Mouse (Mus musculus) stomach, embryonic 15.5 days (tissue): ENCODE measurements around the gene Gpr135. TPM values are rescaled to one million over a fixed set of nuclear protein-coding genes. Genes with fewer than 3 reads are reported as not detected.
A peak's percentile ranks its signal among the peaks of the same experiment; 100 is the strongest.

Experiments used
- ATAC-seq: fragments of 200-750 bp; cut with Nextera tagmentation; 2 replicates; pipeline ENCODE4 v1.8.0; 2017; ENCODE audit warnings: low read depth, moderate number of reproducible peaks, moderate TSS enrichment; ENCODE audit not compliant: insufficient read depth, low FRiP score
- H3K27ac ChIP-seq: fragments of 300-500 bp; sonication (generic); 2 replicates; pipeline ENCODE4 v1.5.1; 2015; ENCODE audit warnings: mild to moderate bottlenecking, inconsistent platforms
- H3K27me3 ChIP-seq: fragments of 300-500 bp; sonication (generic); replicated peaks from 2 replicates; pipeline ENCODE4 v1.6.1; 2015; ENCODE audit warnings: inconsistent platforms
- H3K36me3 ChIP-seq: fragments of 300-500 bp; sonication (generic); 2 replicates; pipeline ENCODE4 v1.6.1; 2015; ENCODE audit warnings: inconsistent platforms
- H3K4me1 ChIP-seq: fragments of 300-500 bp; sonication (generic); 2 replicates; pipeline ENCODE4 v1.6.1; 2015; ENCODE audit warnings: inconsistent platforms
- H3K4me2 ChIP-seq: fragments of 300-500 bp; sonication (generic); 2 replicates; pipeline ENCODE4 v1.6.1; 2015; ENCODE audit warnings: mild to moderate bottlenecking, inconsistent platforms
- H3K4me3 ChIP-seq: fragments of 300-500 bp; sonication (generic); replicated peaks from 2 replicates; pipeline ENCODE4 v1.5.1; 2015; ENCODE audit warnings: inconsistent platforms
- H3K9ac ChIP-seq: fragments of 300-500 bp; sonication (generic); 2 replicates; pipeline ENCODE4 v1.6.1; 2015; ENCODE audit warnings: inconsistent platforms
- H3K9me3 ChIP-seq: fragments of 300-500 bp; sonication (generic); 2 replicates; pipeline ENCODE4 v1.6.1; 2016; ENCODE audit warnings: inconsistent platforms
- WGBS: fragments of 180-500 bp; shearing (Covaris S2); methylation state at CpG from one replicate; pipeline ENCODE4 v1.1.7; 2015; 5-methylcytosine and 5-hydroxymethylcytosine counted together
- polyA plus RNA-seq: library from polyadenylated mRNA; unstranded; fragments of >200 nt; fragmentation: Nextera tagmentation; extraction: Ambion mirVana; gene quantifications from 2 replicates; pipeline ENCODE4 v1.2.1, GENCODE M21; 2015

Gpr135 gene
- polyA plus RNA-seq: 0.54 and 0.77 TPM in 2 replicates

DNA sequence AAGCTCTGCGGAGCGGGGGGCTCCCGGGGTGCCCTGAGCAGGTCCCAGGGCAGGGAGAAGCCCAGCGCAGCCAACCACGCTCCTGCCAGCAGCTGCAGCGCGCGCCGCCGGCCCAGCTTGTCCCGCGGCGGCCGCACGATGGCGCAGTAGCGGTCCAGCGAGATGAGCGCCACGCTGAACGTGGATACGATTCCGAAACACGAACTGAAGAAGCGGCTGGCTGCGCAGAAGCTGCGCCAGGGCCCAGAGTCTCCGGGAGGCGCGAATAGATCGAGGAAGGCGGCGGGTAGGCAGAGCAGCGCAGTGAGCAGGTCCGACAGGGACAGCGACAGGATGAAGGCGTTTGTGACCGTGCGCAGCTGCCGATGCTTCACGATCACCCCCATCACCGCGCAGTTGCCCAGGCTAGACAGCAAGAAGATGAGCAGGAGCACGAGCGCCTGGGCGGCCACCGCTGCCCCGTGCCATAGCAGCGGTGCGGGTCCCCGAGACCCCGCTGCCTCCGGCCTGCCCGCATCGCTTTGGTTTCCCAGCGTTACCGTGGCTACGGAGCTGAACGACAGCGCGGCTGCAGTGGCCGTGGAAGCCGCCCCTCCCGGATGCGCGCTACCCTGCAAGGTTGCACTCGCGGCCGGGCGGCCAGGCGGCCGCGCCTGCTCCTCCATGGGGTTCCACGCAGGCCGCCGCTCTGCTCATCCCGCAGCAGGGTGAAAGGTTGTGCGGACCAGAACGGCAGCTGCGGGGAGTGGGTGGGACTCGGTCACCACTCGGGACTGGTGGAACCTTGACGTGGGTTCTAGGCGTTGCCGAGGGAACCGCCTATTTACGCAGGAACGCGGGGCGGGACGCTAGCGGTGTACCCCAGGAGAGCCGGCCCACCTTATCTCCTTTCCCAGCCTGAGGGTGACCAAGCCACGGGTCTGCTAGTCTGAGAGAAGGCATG lies at the start of gene Gpr135:
Gene Gpr135, minus strand, starts transcription at position 799 of the 943 bp plus-strand sequence.
- H3K4me3 ChIP-seq: peak within 1 kb of the TSS; percentile 67
- no peaks in the 10 kb centered on the region for H3K36me3 ChIP-seq
- ATAC-seq: peak; percentile 86
- H3K4me1 ChIP-seq: peaks cover 11% of the 10 kb centered on the region
- no peaks in the 10 kb centered on the region for H3K9me3 ChIP-seq
- peak within 1 kb of the TSS; percentile 42; the same call in 1 of the 2 replicates for H3K9ac ChIP-seq
- H3K4me2 ChIP-seq: peak within 1 kb of the TSS; percentile 100
- no peak within 1 kb of the TSS for H3K27ac ChIP-seq
- under 1% methylated on average over 94 of the region's 94 CpGs for WGBS
- H3K27me3 ChIP-seq: peaks cover 8% of the 10 kb centered on the region

DNA sequence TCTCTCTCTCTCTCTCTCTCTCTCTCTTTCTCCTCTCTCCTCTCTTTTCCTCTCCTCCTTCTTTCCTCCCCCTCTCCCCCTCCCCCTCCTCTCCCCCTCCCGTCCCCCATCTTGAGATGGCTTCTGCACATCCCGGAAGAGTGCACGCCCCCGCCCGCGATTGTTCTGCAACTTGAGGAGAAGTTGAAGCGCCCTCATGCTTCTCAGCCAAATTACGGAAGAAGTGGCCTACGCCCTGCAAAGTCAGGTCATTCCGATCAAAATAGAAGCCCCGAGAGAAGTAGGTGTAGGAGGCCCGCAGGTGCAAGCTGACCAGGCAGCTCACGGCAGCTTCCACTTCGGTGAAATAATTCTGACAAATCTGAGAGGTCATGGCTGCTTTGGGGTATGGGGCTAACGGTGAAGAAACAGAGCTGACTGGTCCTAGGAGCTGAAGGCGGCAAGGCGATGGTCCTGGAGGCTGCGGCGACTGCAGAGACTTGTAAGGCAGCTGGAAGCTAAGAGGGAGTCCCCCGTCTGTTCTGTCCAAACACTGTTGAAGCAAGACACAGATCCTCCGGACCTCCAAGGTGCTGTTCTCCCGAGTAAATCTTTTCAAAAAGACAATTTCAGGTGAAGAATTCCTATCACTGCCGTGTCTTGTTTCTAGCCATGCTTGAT lies 44.9 kb upstream of the Gpr135 start:
- Histone ChIP-seq H3K4me1 (no peaks in the 10 kb centered on the region), H3K36me3 (no peaks in the 10 kb centered on the region), H3K9me3 (no peaks in the 10 kb centered on the region), H3K27ac (no peak overlapping the region), H3K4me3 (no peak overlapping the region), H3K27me3 (no peaks in the 10 kb centered on the region), H3K4me2 (no peak overlapping the region), H3K9ac (no peak overlapping the region)
- 72% methylated on average over 21 of the region's 23 CpGs for WGBS
- ATAC-seq: no peak

DNA sequence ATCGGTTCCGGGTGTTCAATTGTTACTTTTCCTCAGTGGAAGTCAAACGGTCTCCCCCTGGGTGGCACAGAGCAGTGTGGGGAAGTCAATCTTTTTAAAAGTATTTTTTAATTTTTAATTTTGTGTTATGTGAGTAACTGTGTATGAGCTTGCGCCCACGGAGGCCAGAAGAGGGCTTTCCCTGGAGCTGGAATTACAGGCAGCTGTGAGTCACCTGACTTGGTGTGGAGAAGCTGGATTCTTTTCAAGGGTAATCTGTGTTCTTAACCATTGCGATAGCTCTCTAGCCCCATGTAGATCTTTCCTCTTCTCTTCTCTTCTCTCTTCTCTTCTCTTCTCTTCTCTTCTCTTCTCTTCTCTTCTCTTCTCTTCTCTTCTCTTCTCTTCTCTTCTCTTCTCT lies 44.2 kb upstream of the Gpr135 start:
- H3K27ac ChIP-seq: no peak overlapping the region
- no peak for ATAC-seq
- 77% methylated on average over 6 of the region's 6 CpGs for WGBS

DNA sequence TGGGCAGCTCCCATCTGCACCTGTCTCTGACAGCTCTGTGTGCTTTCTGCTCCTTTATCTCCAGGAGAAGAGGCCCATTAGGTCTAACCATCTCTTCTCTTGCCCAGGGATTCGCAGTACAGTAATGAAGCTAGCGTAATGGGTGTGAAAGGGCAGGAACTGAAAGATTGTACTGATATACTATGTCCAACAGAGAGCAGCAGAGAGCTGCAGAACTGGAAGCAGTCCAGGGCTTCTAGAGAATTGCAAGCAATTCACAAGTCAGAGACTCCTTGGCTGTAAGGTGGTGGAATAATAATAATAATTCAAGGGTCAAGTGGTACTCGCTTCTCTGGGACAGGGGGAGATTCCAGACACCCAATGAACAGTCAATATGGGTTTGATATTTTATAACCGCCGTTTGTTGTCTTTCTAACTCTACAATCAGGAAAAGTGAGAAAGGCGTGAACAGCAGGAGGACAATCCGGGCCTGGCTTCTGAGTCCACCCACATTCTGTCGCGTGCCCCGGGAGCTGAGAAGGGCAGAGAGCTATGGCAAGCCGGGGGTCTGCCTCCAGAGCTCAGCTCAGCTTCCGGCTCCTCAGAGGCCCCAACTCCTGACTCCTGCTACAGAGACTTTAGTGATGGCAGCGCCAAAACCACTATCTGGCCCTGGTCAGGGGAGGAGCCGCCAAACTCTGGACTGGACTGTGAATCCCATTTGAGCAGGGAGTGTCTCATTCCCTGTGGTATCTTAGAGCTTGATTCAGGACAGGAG lies 33.8 kb upstream of the Gpr135 start:
- no peak overlapping the region for H3K27ac ChIP-seq
- H3K4me3 ChIP-seq: no peak overlapping the region
- ATAC-seq: no peak
- H3K4me1 ChIP-seq: 0 out of 2 replicates have a peak, but pooled peaks cover 3% of the 10 kb centered on the region
- H3K36me3 ChIP-seq: peaks cover 7% of the 10 kb centered on the region; the same call in 1 of the 2 replicates
- no peak overlapping the region for H3K4me2 ChIP-seq
- no peaks in the 10 kb centered on the region for H3K27me3 ChIP-seq
- H3K9ac ChIP-seq: no peak overlapping the region
- 31% methylated on average over 14 of the region's 14 CpGs for WGBS
- no peaks in the 10 kb centered on the region for H3K9me3 ChIP-seq

More for the DNA sequence above, 44.2 kb upstream of the Gpr135 start:
- no peak overlapping the region for H3K4me3 ChIP-seq
- H3K27me3 ChIP-seq: no peaks in the 10 kb centered on the region
- no peak overlapping the region for H3K9ac ChIP-seq
- H3K36me3 ChIP-seq: no peaks in the 10 kb centered on the region
- no peaks in the 10 kb centered on the region for H3K4me1 ChIP-seq
- H3K9me3 ChIP-seq: no peaks in the 10 kb centered on the region
- no peak overlapping the region for H3K4me2 ChIP-seq

DNA sequence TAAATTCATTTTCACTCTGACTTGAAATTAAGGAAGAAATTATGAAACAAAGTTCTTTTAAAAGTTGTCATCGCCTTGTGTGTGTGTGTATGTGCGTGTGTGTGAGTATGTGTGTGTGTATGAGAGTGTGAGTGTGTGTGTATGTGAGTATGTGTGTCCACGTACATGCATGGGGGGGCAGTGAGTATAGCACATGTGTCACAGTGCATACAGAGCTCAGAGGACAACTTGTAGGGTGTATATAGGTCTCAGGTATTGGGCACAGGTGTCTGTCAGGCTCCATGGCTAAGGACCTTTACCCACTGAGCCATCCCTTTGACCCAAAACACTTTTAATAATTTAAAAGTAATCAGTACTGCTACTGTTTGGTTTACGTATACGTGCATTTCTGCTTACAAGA lies 33.1 kb upstream of the Gpr135 start:
- no peak for ATAC-seq
- 77% methylated on average over 5 of the region's 5 CpGs for WGBS

DNA sequence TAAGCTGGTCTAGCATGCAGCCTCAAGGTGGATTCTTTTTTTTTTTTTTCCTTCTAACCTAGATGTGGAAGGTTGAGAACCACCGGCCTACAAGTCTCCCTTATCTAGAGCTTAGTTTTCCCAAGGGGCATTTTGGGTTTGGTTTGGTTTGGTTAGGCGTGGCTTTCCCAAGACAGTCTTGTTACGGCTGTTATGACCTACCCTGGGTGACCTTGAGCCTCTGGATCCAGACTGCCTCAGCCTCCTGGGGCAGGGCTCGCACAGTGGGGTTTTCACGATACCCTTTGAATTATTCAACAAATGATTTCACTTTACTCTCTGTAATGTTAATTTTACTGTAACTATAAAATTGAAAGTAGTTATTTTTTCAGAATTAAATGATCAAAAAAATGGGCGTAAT lies 31.9 kb upstream of the Gpr135 start:
- Histone ChIP-seq H3K4me1 (0 out of 2 replicates have a peak, but pooled peaks cover 3% of the 10 kb centered on the region), H3K27ac (no peak overlapping the region), H3K27me3 (no peaks in the 10 kb centered on the region), H3K9ac (no peak overlapping the region), H3K36me3 (peaks cover 7% of the 10 kb centered on the region), H3K4me2 (no peak overlapping the region), H3K9me3 (no peaks in the 10 kb centered on the region), H3K4me3 (no peak overlapping the region)
- 79% methylated on average over 6 of the region's 6 CpGs for WGBS
- ATAC-seq: no peak

More for the DNA sequence above, 33.1 kb upstream of the Gpr135 start:
- H3K4me2 ChIP-seq: no peak overlapping the region
- H3K27ac ChIP-seq: no peak overlapping the region
- no peaks in the 10 kb centered on the region for H3K27me3 ChIP-seq
- no peak overlapping the region for H3K4me3 ChIP-seq
- H3K36me3 ChIP-seq: peaks cover 7% of the 10 kb centered on the region; the same call in 1 of the 2 replicates
- H3K9me3 ChIP-seq: no peaks in the 10 kb centered on the region
- no peak overlapping the region for H3K9ac ChIP-seq
- 0 out of 2 replicates have a peak, but pooled peaks cover 3% of the 10 kb centered on the region for H3K4me1 ChIP-seq

DNA sequence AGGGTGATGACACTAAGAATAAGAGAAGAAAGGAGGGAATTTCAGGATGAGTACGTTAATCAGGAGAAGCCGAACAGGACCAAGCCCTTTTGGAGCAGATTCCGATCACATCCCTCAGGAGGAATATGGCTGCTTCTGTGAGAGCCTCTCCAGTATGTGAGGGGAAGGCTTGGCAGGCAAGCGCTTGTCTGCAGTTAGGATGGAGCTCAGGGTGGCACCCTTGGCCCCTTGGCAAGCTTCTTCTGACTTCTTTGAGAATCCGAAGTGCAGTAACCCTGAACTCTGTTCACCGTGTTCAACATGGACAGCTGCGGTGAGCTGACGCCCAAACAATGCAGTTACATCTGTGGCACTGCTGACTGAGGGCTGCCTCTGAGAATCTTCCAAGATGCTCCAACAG lies 26.0 kb upstream of the Gpr135 start:
- no peaks in the 10 kb centered on the region for H3K27me3 ChIP-seq
- no peaks in the 10 kb centered on the region for H3K4me1 ChIP-seq
- H3K9ac ChIP-seq: no peak overlapping the region
- H3K9me3 ChIP-seq: no peaks in the 10 kb centered on the region
- H3K27ac ChIP-seq: no peak overlapping the region
- H3K4me3 ChIP-seq: no peak overlapping the region
- ATAC-seq: no peak
- 87% methylated on average over 8 of the region's 8 CpGs for WGBS
- no peak overlapping the region for H3K4me2 ChIP-seq
- peaks cover 25% of the 10 kb centered on the region for H3K36me3 ChIP-seq

DNA sequence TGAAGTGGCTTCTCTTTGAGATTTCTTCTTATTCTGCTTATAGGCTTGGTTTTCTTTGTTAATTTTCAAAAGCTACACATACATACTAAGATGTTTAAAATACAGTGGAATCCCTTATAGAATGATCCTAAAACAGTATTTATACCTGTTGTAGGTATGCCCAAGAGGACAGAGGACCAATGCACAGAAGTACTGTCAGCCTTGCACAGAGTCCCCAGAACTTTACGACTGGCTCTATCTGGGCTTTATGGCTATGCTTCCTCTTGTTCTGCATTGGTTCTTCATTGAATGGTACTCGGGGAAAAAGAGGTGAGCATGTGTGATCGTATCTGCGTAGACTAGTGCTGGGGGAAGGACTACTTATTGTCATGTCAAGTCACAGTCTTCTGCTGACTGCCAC lies 18.9 kb upstream of the Gpr135 start:
- no peak overlapping the region for H3K27ac ChIP-seq
- ATAC-seq: no peak
- no peak overlapping the region for H3K9ac ChIP-seq
- H3K4me1 ChIP-seq: 0 out of 2 replicates have a peak, but pooled peaks cover 3% of the 10 kb centered on the region
- peaks cover 12% of the 10 kb centered on the region for H3K36me3 ChIP-seq
- 87% methylated on average over 4 of the region's 4 CpGs for WGBS
- H3K9me3 ChIP-seq: no peaks in the 10 kb centered on the region
- no peak overlapping the region for H3K4me2 ChIP-seq
- H3K4me3 ChIP-seq: no peak overlapping the region
- no peaks in the 10 kb centered on the region for H3K27me3 ChIP-seq

DNA sequence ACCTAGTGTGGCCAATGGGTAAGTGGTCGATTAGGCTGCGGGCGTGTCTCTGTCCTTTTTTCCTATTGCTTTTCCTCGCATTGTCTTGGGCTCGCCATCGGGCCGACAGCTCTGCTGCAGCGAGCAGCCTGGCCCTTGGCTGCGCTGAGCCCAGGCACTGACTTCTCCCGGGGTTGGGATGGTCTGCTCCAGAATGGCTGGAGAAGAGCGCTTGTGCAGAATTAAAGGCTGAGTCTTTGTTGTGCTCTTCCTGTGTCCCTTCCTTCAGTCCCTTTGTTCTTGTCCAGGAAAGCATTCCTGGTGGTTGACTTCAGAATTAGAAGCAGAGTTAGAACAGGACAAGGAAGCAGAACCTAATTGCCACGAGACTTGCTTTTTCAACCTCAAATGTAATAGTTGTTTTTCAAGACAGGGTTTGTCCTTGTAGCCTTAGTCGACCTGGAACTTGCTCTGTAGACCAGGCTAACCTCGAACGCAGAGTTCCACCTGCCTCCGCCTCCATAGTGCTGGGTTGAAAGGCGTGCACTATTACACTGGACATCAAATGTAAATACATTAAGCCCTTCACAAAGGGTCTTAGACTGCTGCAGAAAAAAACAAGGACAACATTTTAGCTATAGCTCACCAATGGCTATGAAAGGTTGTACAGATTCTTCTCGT lies 15.4 kb upstream of the Gpr135 start:
- Histone ChIP-seq H3K27ac (peak overlapping the region; percentile 98), H3K9me3 (no peaks in the 10 kb centered on the region), H3K4me2 (peak overlapping the region; percentile 74), H3K9ac (peak overlapping the region; percentile 78), H3K4me1 (0 out of 2 replicates have a peak, but pooled peaks cover 3% of the 10 kb centered on the region), H3K27me3 (no peaks in the 10 kb centered on the region), H3K36me3 (no peaks in the 10 kb centered on the region; the same call in 1 of the 2 replicates), H3K4me3 (peak overlapping the region; percentile 73)
- ATAC-seq: peak; percentile 15
- 1% methylated on average over 18 of the region's 18 CpGs for WGBS

DNA sequence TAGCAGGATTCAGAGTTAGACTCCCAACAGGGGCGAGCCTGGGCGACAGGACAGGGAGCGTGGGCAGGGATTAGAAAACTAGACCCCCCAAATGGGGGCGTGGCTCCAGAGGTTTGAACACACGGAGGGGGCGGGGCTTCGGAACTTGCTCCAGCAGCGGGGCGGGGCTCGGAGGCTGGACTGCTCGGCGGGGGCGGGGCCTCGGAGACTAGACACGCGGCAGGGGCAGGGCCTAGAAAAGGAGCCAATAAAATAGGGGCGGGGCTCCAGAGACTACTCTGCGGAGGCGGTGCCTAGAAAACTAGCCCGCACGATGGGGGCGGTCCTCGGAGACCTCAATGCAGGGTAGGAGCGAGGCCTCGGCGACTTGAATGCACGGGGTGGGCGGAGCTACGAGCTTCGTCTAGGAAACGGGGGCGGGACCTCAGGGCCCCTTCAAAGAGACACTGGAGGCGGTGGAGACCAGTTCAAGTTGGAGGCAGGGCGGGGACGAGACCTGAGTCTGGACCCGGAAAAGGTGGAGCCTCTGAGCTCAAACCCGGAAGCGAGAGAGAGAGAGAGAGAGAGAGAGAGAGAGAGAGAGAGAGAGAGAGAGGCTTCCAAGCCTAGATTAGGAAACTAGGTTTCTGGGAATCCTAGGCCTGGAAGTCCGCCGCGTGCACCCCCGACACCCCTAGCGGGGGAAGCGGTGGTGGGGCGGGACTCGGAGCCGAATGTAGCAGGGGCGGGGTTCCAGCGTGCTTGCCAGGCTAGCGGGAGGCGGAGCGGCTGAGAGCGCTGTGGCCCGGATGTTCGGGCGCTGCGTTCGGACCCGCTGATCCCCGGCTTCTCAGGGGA lies 14.6 kb upstream of the Gpr135 start, which contains the start of the genes L3hypdh and Jkamp:
Gene L3hypdh, minus strand, starts transcription at position 111 of the 837 bp plus-strand sequence.
Gene Jkamp, plus strand, starts transcription at position 261 of the 837 bp plus-strand sequence.
- Histone ChIP-seq H3K9me3 (no peaks in the 10 kb centered on the region), H3K4me1 (0 out of 2 replicates have a peak, but pooled peaks cover 3% of the 10 kb centered on the region), H3K36me3 (no peaks in the 10 kb centered on the region; the same call in 1 of the 2 replicates), H3K9ac (peak within 1 kb of the TSS; percentile 78), H3K27ac (peak within 1 kb of the TSS; percentile 98), H3K4me3 (peak within 1 kb of the TSS; percentile 73), H3K4me2 (peak within 1 kb of the TSS; percentile 83), H3K27me3 (no peaks in the 10 kb centered on the region)
- WGBS: 0% methylated on average over 59 of the region's 60 CpGs
- ATAC-seq: peak; percentile 97
